Mouse (Mus musculus) hematopoietic multipotent progenitor cell, adult 10-12 weeks (in vitro differentiated cells): ENCODE measurements around the gene Pabpc4l. TPM values are rescaled to one million over a fixed set of nuclear protein-coding genes. Genes with fewer than 3 reads are reported as not detected.

Experiments
- polyA plus RNA-seq: library from polyadenylated mRNA; stranded (reverse); fragments of >175 nt; gene quantifications from 2 replicates; pipeline ENCODE4 v1.2.3, GENCODE M21; 2012; ENCODE audit warnings: low replicate concordance

The Pabpc4l gene
- 0.02 TPM in 1 of 2 replicates, not detected in the other for polyA plus RNA-seq

DNA sequence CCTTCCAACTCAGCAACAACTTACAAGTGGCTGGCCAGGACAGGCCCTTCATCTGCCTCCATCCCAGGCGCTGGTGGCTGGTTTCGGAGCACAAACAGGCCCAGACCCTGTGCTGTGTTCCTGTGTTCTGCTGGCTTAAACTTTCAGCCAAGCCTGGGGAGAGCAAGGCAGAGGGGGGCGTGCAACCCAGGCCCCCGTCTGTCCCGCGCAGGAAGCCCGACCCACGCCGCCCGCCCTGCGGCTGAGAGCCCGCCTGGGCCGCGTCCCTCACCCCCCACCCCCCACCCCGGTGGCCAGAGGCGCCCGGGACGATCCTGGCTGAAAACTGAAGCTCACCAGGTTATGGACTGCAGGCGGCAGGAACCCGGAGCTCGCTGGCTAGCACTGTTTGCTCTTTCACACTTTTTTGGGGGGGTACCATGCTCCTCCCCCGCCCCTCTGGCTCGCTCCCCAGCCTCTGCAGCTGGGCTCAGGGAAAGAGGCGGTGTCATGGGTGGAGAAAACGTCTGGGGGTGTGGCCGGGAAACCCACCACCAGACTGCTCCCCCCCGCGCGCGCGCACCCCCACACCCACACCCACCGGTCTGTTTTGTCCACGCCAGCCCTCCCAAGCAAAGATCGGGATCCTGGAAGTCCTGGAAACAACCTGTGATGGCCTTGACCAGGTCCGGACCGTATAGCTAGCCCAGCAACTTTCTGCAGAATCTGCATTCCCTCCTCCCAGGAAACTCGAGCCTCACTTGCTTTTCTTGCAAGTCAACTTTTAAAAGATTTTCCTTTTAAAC lies at the start of gene Pabpc4l:
Gene Pabpc4l (minus strand): TSS at position 739 of the 785 bp plus-strand sequence.

